Mouse (Mus musculus) cortical plate, adult 2 months (tissue): ENCODE measurements around the gene Atp13a1. TPM values are rescaled to one million over a fixed set of nuclear protein-coding genes. Genes with fewer than 3 reads are reported as not detected.

ENCODE experiments used
- H3K27ac ChIP-seq: fragments of 200-500 bp; 2 replicates; pipeline ENCODE4 v1.5.1; 2012; ENCODE audit warnings: low read length, control low read depth, inconsistent platforms; ENCODE audit not compliant: insufficient read depth
- H3K4me1 ChIP-seq: fragments of 200-500 bp; 2 replicates; pipeline ENCODE4 v1.6.1; 2011; ENCODE audit warnings: low read length; ENCODE audit not compliant: control insufficient read depth, insufficient read depth
- H3K4me3 ChIP-seq: fragments of 200-500 bp; 2 replicates; pipeline ENCODE4 v1.5.1; 2011; ENCODE audit warnings: mild to moderate bottlenecking, low read length, control low read depth; ENCODE audit not compliant: insufficient read depth
- CTCF ChIP-seq: fragments of 200-500 bp; IDR thresholded peaks from 2 replicates; pipeline ENCODE4 v1.5.1; 2011; ENCODE audit warnings: mild to moderate bottlenecking, control low read depth, low read length; ENCODE audit not compliant: insufficient read depth; ENCODE audit errors: extremely low read depth
- POLR2A ChIP-seq: fragments of 200-500 bp; IDR thresholded peaks from 2 replicates; pipeline ENCODE4 v1.6.1; 2011; ENCODE audit warnings: mild to moderate bottlenecking, low read length, control low read depth; ENCODE audit not compliant: insufficient read depth; ENCODE audit errors: extremely low read depth
- polyA plus RNA-seq: library from polyadenylated mRNA; depleted of rRNA; stranded (reverse); fragments of >200 nt; gene quantifications from 2 replicates; pipeline ENCODE4 v1.2.3, GENCODE M21; 2012

The Atp13a1 gene
- polyA plus RNA-seq, 1 experiment, result 49.2 TPM

- Histone ChIP-seq H3K27ac (no peak within 1 kb of the TSS), H3K4me1 (no peaks in the 10 kb centered on the region), H3K4me3 (peak within 1 kb of the TSS; percentile 31)
- no peak for TF ChIP-seq CTCF
Observed at GRCm38 (mm10) chr8:69808094-69808863, 17.3 kb downstream of the Atp13a1 start, which contains the start of gene Gmip. Gmip (plus strand) TSS chr8:69808679.

GRCm38 (mm10) chr8:69808864-69809403, 18.0 kb downstream of the Atp13a1 start:
- TF ChIP-seq POLR2A (no peak), CTCF (no peak)
- H3K4me3 ChIP-seq, result peak overlapping the region; percentile 31
- H3K27ac ChIP-seq, result no peak overlapping the region
- H3K4me1 ChIP-seq, result no peaks in the 10 kb centered on the region

- Histone ChIP-seq H3K4me3 (no peak overlapping the region), H3K4me1 (no peaks in the 10 kb centered on the region), H3K27ac (no peak overlapping the region)
- TF ChIP-seq POLR2A, result no peak
Observed at GRCm38 (mm10) chr8:69809820-69810219, 18.9 kb downstream of the Atp13a1 start.

- TF ChIP-seq CTCF (no peak), POLR2A (no peak)
- no peak overlapping the region for H3K27ac ChIP-seq
- no peaks in the 10 kb centered on the region for H3K4me1 ChIP-seq
- no peak overlapping the region for H3K4me3 ChIP-seq
Observed at GRCm38 (mm10) chr8:69814881-69815280, 23.9 kb downstream of the Atp13a1 start.

- TF ChIP-seq CTCF, result no peak
- Histone ChIP-seq H3K4me1 (no peaks in the 10 kb centered on the region), H3K27ac (no peak overlapping the region), H3K4me3 (no peak overlapping the region)
Observed at GRCm38 (mm10) chr8:69815396-69815795, 24.4 kb downstream of the Atp13a1 start.

GRCm38 (mm10) chr8:69820466-69820865, 29.5 kb downstream of the Atp13a1 start:
- TF ChIP-seq CTCF (no peak), POLR2A (no peak)

GRCm38 (mm10) chr8:69821971-69822385, 31.0 kb downstream of the Atp13a1 start:
- Histone ChIP-seq H3K27ac (no peak overlapping the region), H3K4me3 (peak overlapping the region; percentile 21; the same call in 1 of the 2 replicates), H3K4me1 (no peaks in the 10 kb centered on the region)
- TF ChIP-seq CTCF (no peak), POLR2A (no peak)

More at GRCm38 (mm10) chr8:69820466-69820865, 29.5 kb downstream of the Atp13a1 start:
- Histone ChIP-seq H3K4me1 (no peaks in the 10 kb centered on the region), H3K4me3 (no peak overlapping the region), H3K27ac (no peak overlapping the region)

GRCm38 (mm10) chr8:69822386-69823191, 31.6 kb downstream of the Atp13a1 start, which contains the start of gene Lpar2:
Lpar2 (plus strand) TSS chr8:69822429.
- no peaks in the 10 kb centered on the region for H3K4me1 ChIP-seq
- TF ChIP-seq POLR2A (no peak), CTCF (no peak)
- H3K4me3 ChIP-seq, result peak within 1 kb of the TSS; percentile 21
- H3K27ac ChIP-seq, result no peak within 1 kb of the TSS

GRCm38 (mm10) chr8:69826371-69826770, 35.4 kb downstream of the Atp13a1 start:
- no peaks in the 10 kb centered on the region for H3K4me1 ChIP-seq
- TF ChIP-seq POLR2A (no peak), CTCF (no peak)
- H3K27ac ChIP-seq, result no peak overlapping the region
- H3K4me3 ChIP-seq, result no peak overlapping the region

- Histone ChIP-seq H3K27ac (no peak within 1 kb of the TSS; the same call in 1 of the 2 replicates), H3K4me3 (peak within 1 kb of the TSS; percentile 80), H3K4me1 (peaks cover 3% of the 10 kb centered on the region; the same call in 1 of the 2 replicates)
- peak; percentile 33; the same call in 1 of the 2 replicates for TF ChIP-seq POLR2A
- no peak for TF ChIP-seq CTCF
Observed at GRCm38 (mm10) chr8:69832298-69832853, 41.4 kb downstream of the Atp13a1 start, which contains the start of gene Pbx4. Pbx4 (plus strand) TSS chr8:69832491.
